Mouse (Mus musculus) midbrain, embryonic 15.5 days (tissue): Measurements from ENCODE around the gene Arhgap5. TPM values are rescaled to one million over a fixed set of nuclear protein-coding genes. Genes with fewer than 3 reads are reported as not detected.

Experiments used
- ATAC-seq: fragments of 200-750 bp; cut with Nextera tagmentation; replicated peaks from 2 replicates; pipeline ENCODE4 v1.8.0; 2017; ENCODE audit warnings: moderate TSS enrichment
- H3K27ac ChIP-seq: fragments of 300-500 bp; sonication (generic); 2 replicates; pipeline ENCODE4 v1.5.1; 2015; ENCODE audit warnings: mild to moderate bottlenecking, inconsistent platforms
- H3K27me3 ChIP-seq: fragments of 300-500 bp; sonication (generic); replicated peaks from 2 replicates; pipeline ENCODE4 v1.6.1; 2015; ENCODE audit warnings: inconsistent platforms
- H3K36me3 ChIP-seq: fragments of 300-500 bp; sonication (generic); replicated peaks from 2 replicates; pipeline ENCODE4 v1.6.1; 2015; ENCODE audit warnings: inconsistent platforms
- H3K4me1 ChIP-seq: fragments of 300-500 bp; sonication (generic); 2 replicates; pipeline ENCODE4 v1.6.1; 2015; ENCODE audit warnings: inconsistent platforms
- H3K4me2 ChIP-seq: fragments of 300-500 bp; sonication (generic); 2 replicates; pipeline ENCODE4 v1.6.1; 2015; ENCODE audit warnings: inconsistent platforms, mild to moderate bottlenecking, moderate library complexity
- H3K4me3 ChIP-seq: fragments of 300-500 bp; sonication (generic); 2 replicates; pipeline ENCODE4 v1.5.1; 2015; ENCODE audit warnings: mild to moderate bottlenecking, inconsistent platforms
- H3K9ac ChIP-seq: fragments of 300-500 bp; sonication (generic); 2 replicates; pipeline ENCODE4 v1.6.1; 2015; ENCODE audit warnings: mild to moderate bottlenecking, inconsistent platforms
- H3K9me3 ChIP-seq: fragments of 300-500 bp; sonication (generic); 2 replicates; pipeline ENCODE4 v1.6.1; 2016; ENCODE audit warnings: inconsistent platforms
- whole genome bisulfite sequencing: fragments of 180-500 bp; shearing (Covaris S2); methylation state at CpG from one replicate; pipeline ENCODE4 v1.1.7; 2015; ENCODE audit warnings: mixed read lengths; 5-methylcytosine and 5-hydroxymethylcytosine counted together
- polyA plus RNA-seq: library from polyadenylated mRNA; unstranded; fragments of >200 nt; fragmentation: Nextera tagmentation; extraction: Ambion mirVana; gene quantifications from 2 replicates; pipeline ENCODE4 v1.2.1, GENCODE M21; 2015

Gene Arhgap5
- polyA plus RNA-seq, 1 experiment from 2014 or later, result 31.9 TPM

DNA sequence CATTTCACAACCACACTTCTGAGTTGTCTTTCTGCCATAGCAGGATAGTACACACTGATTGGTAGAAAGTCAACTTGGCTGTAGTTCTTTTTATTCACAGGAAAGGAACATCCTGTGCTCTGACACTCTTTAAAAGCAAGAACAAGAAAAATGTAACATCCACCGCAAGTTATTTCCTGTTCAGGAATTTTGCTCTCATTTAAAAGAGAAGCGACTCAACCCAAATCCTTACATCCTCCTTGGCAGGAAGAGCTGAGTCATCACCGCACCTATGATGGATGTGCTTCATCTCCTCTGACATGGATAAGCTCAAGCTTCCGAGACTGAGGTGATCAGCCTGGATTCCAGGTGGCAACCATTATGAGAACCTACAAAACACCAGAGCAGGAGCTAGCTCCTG is 103.6 kb downstream of the Arhgap5 start:
- Histone ChIP-seq H3K4me1 (peaks cover 10% of the 10 kb centered on the region), H3K9ac (no peak overlapping the region), H3K36me3 (no peaks in the 10 kb centered on the region), H3K4me3 (no peak overlapping the region), H3K27me3 (no peaks in the 10 kb centered on the region), H3K9me3 (no peaks in the 10 kb centered on the region), H3K27ac (no peak overlapping the region), H3K4me2 (no peak overlapping the region)
- WGBS, result 87% methylated on average over 4 of the region's 4 CpGs
- no peak for ATAC-seq

GRCm38 (mm10) chr12:52615703-52616102 is 111.9 kb downstream of the Arhgap5 start:
- Histone ChIP-seq H3K4me1 (no peaks in the 10 kb centered on the region), H3K9ac (no peak overlapping the region), H3K27ac (no peak overlapping the region), H3K4me3 (no peak overlapping the region), H3K36me3 (no peaks in the 10 kb centered on the region), H3K27me3 (no peaks in the 10 kb centered on the region), H3K4me2 (no peak overlapping the region), H3K9me3 (no peaks in the 10 kb centered on the region)
- ATAC-seq, result no peak
- 80% methylated on average over 3 of the region's 3 CpGs for whole genome bisulfite sequencing

DNA sequence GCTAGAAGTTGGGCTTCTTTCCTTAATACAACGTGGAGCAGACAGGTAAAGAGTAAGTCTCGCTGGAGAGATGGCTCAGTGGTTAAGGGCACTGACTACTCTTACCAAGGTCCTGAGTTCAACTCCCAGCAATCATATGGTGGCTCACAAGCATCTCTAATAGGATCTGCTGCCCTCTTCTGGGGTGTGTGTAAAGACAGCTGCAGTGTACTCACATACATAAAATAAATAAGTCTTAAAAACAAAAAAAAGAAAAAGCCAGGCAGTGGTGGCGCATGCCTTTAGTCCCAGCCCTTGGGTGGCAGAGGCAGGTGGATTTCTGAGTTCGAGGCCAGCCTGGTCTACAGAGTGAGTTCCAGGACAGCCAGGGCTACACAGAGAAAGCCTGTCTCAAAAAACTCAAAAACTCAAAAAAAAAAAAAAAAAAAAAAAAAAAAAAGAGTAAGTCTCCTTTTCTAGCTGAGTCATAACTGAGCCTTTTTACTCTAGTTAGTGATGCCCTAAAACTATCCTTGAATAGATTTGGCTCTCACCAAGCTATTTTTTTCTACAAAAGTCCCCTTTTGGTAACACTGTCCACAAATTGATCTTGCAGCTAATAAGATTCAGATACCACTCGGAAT is 114.8 kb downstream of the Arhgap5 start:
- no peaks in the 10 kb centered on the region for H3K27me3 ChIP-seq
- H3K9ac ChIP-seq, result no peak overlapping the region
- WGBS, result 87% methylated on average over 5 of the region's 5 CpGs
- ATAC-seq, result no peak
- H3K4me1 ChIP-seq, result no peaks in the 10 kb centered on the region
- no peaks in the 10 kb centered on the region for H3K36me3 ChIP-seq
- no peak overlapping the region for H3K4me2 ChIP-seq
- H3K27ac ChIP-seq, result no peak overlapping the region
- H3K4me3 ChIP-seq, result no peak overlapping the region
- H3K9me3 ChIP-seq, result no peaks in the 10 kb centered on the region

- no peak overlapping the region for H3K4me2 ChIP-seq
- no peak for ATAC-seq
- no peak overlapping the region for H3K9ac ChIP-seq
- no peak overlapping the region for H3K4me3 ChIP-seq
- no peaks in the 10 kb centered on the region for H3K4me1 ChIP-seq
- H3K27ac ChIP-seq, result no peak overlapping the region
- H3K27me3 ChIP-seq, result no peaks in the 10 kb centered on the region
- no peaks in the 10 kb centered on the region for H3K9me3 ChIP-seq
- no peaks in the 10 kb centered on the region for H3K36me3 ChIP-seq
These were observed 115.9 kb downstream of the Arhgap5 start for GRCm38 (mm10) chr12:52619644-52620043.

Other genes with a start within 250 kb of the Arhgap5 start
- 25.8 and 29.1 TPM in 2 replicates for gene Akap6, start 195.4 kb downstream of the Arhgap5 start, polyA plus RNA-seq